Mouse (Mus musculus) small intestine, adult 2 months (tissue): ENCODE data around the gene Mettl9. TPM values are rescaled to one million over a fixed set of nuclear protein-coding genes. Genes with fewer than 3 reads are reported as not detected.
"Not testable (repeated sequence)": the region's sequence is repeated elsewhere in the genome, so short reads cannot be mapped to it uniquely, and the experiment has no call there.

Source experiments
- H3K27ac ChIP-seq: fragments of 200-500 bp; 2 replicates; pipeline ENCODE4 v1.5.1; 2012; ENCODE audit warnings: low read depth, low read length, control low read depth, inconsistent platforms; ENCODE audit not compliant: insufficient read depth
- H3K27me3 ChIP-seq: fragments of 200-500 bp; 2 replicates; pipeline ENCODE4 v1.6.1; 2012; ENCODE audit warnings: mild to moderate bottlenecking, moderate library complexity, low read length, inconsistent platforms; ENCODE audit not compliant: control insufficient read depth, insufficient read depth
- H3K36me3 ChIP-seq: fragments of 200-500 bp; 2 replicates; pipeline ENCODE4 v1.6.1; 2012; ENCODE audit warnings: mild to moderate bottlenecking, low read length, control low read depth, inconsistent platforms; ENCODE audit not compliant: control insufficient read depth, insufficient read depth
- H3K4me1 ChIP-seq: fragments of 200-500 bp; 2 replicates; pipeline ENCODE4 v1.6.1; 2012; ENCODE audit warnings: low read length, inconsistent platforms, mixed read lengths; ENCODE audit not compliant: control insufficient read depth, insufficient read depth, insufficient read length
- H3K4me3 ChIP-seq: fragments of 200-500 bp; 2 replicates; pipeline ENCODE4 v1.5.1; 2012; ENCODE audit warnings: low read depth, mild to moderate bottlenecking, control low read depth, inconsistent platforms, low read length, moderate library complexity
- CTCF ChIP-seq: fragments of 200-500 bp; IDR thresholded peaks from 2 replicates; pipeline ENCODE4 v1.5.1; 2012; ENCODE audit warnings: low read depth, mild to moderate bottlenecking, control low read depth, inconsistent platforms, low read length, moderate library complexity, mixed read lengths; ENCODE audit not compliant: insufficient replicate concordance, insufficient read length; ENCODE audit errors: extremely low read depth
- POLR2A ChIP-seq: fragments of 200-500 bp; IDR thresholded peaks from 2 replicates; pipeline ENCODE4 v1.6.1; 2012; ENCODE audit warnings: low read depth, mild to moderate bottlenecking, control low read depth, inconsistent platforms, low read length, moderate library complexity
- WGBS: fragments of 180-500 bp; shearing (Covaris S2); methylation state at CpG from one replicate; pipeline ENCODE4 v1.1.7; 2018; 5-methylcytosine and 5-hydroxymethylcytosine counted together
- polyA plus RNA-seq: library from polyadenylated mRNA; depleted of rRNA; stranded (reverse); fragments of >200 nt; gene quantifications from 2 replicates; pipeline ENCODE4 v1.2.3, GENCODE M21; 2012

The Mettl9 gene
- polyA plus RNA-seq, 1 experiment: 22.6 TPM

DNA sequence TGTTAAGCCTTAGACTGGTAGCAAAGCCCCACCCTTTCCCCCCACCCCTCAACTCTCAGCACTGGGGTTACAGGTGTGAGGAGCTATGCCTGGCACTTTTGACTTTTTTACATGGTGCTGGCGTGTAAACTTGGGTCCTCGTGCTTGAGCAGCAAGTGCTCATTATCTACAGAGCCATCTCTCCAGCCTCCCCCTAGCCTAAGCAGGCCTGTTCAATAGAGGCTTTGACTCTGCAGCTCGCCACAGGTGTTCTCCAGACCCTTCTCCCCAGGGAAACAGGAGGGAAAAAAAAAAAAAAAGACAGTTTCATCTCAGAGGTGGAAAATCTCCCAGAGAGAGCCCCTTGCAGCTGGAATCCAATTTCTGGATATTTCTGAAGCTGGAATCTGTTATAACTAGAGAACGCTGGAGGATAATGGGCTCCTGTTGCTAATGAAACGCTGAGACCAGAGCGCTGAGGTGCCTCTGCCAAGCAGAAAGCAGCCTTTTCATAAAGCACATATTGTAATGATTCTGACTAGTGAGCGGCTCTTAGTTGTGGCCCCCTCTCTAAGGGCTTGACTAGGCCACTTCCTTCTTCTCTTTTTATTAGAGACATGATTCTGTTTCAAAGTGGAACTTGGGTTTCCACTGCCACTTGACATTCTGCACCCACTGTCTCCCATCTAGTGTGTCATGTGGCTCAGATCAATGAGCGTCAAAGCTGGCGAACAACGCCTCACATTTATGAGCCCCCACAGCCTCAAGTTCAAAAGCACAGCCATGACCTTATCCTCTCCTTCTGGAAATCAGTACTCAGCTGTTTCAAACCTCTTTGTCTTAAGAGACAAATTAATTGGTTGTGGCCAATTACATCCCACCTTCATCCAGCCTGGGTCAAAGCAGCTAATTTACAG is 22.2 kb upstream of the Mettl9 start:
- Histone ChIP-seq H3K4me3 (no peak overlapping the region), H3K27me3 (no peaks in the 10 kb centered on the region; the same call in 1 of the 2 replicates), H3K27ac (no peak overlapping the region), H3K4me1 (no peaks in the 10 kb centered on the region), H3K36me3 (no peaks in the 10 kb centered on the region)
- WGBS: 81% methylated on average over 10 of the region's 10 CpGs
- TF ChIP-seq CTCF (no peak), POLR2A (no peak)

DNA sequence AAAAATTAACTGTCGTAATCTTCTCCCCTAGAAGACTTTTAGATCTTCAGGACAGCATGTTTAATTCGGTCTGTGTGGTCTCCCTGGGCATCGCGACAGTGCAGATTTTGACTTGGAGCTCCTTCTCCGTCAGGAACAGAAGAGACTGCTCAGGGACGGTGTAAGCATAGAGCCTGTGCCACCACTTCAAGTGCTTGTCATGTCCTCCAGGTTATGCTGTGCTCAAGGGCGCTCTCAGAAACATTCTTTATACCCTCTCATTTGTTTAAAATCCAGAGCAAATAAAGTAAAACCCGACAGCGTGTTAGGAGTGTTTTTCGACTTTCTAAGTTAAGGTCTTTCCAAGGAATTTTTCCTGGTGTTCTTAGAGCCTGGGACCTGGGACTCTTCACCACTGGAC is 19.8 kb upstream of the Mettl9 start:
- Histone ChIP-seq H3K27ac (no peak overlapping the region), H3K4me3 (no peak overlapping the region), H3K27me3 (no peaks in the 10 kb centered on the region; the same call in 1 of the 2 replicates), H3K36me3 (no peaks in the 10 kb centered on the region), H3K4me1 (no peaks in the 10 kb centered on the region)
- TF ChIP-seq POLR2A (no peak), CTCF (no peak)
- 86% methylated on average over 10 of the region's 10 CpGs for WGBS

DNA sequence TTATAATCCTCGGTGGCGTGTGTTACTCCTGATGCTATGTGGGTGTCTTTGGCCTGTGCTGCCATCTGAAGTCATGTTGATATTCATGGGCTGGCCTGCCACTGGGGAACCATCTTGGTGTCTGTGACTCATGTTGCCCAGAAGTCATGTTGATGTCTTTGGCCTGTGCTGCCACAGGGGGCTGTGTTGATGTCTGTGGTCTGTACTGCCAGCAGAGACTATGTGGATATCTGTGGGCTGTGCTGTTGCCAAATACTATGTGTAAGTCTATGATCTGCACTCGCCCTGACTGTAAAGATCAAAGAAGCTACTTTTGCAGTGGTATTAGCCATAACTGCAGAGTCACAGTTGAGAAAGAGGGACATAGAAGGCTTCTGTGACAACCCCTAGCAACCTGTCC is 15.5 kb upstream of the Mettl9 start:
- H3K36me3 ChIP-seq: no peaks in the 10 kb centered on the region
- no peaks in the 10 kb centered on the region for H3K4me1 ChIP-seq
- no peak for TF ChIP-seq CTCF
- TF ChIP-seq POLR2A: no peak
- no peak overlapping the region for H3K27ac ChIP-seq
- H3K27me3 ChIP-seq: no peaks in the 10 kb centered on the region
- 85% methylated on average over 3 of the region's 3 CpGs for WGBS
- H3K4me3 ChIP-seq: no peak overlapping the region

DNA sequence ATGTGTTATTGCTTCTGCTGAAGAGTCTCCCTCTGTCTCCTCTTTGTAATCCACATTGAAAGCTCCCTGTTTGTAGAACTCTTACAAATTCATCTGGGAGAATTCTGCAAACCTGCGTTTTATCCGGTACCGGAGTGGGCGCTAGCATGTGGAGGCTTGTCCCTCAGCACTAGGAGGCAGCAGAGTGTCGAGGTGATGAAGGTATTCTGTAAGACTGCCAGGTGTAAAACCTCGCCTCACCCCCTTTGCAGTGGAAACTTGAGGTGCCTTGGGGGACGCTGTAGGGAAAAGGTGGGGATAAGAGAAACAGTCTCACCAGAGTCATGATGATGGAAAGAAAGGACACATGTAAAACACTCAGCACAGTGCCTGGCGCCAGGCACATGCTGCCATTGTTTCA is 14.0 kb upstream of the Mettl9 start:
- WGBS: 30% methylated on average over 8 of the region's 8 CpGs
- Histone ChIP-seq H3K27me3 (0 out of 2 replicates have a peak, but pooled peaks cover 3% of the 10 kb centered on the region), H3K27ac (no peak overlapping the region), H3K4me3 (no peak overlapping the region), H3K4me1 (no peaks in the 10 kb centered on the region), H3K36me3 (no peaks in the 10 kb centered on the region)
- no peak for TF ChIP-seq POLR2A
- TF ChIP-seq CTCF: peak; percentile 57; the same call in 1 of the 2 replicates

DNA sequence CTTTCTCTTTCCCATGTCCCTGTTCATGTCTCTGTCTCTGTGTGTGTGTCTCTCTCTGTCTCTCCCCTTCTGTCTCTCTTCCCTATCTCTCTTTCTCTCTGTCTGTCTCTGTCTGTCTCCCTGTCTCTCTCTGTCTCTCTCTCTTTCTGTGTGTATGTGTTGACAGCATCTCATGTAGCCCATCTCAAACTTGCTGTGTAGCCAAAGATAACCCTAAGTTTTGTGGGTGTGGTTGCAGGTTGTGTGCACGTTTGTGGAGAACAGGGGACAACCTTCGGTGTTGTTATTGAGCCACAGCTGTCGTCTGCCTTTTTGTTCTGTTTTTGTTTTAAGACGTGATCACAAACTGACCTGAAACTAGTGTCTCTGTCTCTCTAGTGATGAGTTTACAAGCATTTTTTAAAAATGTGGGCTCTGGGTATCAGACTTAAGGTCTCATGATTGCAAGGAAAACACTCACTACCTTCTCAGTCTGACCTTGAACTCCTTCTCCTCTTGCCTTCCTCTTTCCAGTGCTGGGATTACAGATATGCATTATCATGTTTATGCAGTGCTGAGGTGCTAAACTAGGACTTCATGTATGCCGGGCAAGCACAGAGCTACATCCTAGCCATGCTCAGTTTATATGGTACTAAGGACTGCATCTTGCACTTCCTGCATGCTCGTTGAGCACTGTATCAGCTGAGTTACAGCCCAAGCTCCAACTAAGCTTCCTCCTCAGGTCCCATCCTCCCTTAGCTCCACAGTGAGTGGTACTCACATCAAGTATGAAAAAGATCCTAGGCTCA is 8.8 kb upstream of the Mettl9 start:
- H3K27ac ChIP-seq: no peak overlapping the region
- no peaks in the 10 kb centered on the region for H3K4me1 ChIP-seq
- TF ChIP-seq CTCF: no peak
- no peak for TF ChIP-seq POLR2A
- no peaks in the 10 kb centered on the region for H3K36me3 ChIP-seq
- 0 out of 2 replicates have a peak, but pooled peaks cover 3% of the 10 kb centered on the region for H3K27me3 ChIP-seq
- no peak overlapping the region for H3K4me3 ChIP-seq
- 62% methylated on average over 6 of the region's 6 CpGs for WGBS

DNA sequence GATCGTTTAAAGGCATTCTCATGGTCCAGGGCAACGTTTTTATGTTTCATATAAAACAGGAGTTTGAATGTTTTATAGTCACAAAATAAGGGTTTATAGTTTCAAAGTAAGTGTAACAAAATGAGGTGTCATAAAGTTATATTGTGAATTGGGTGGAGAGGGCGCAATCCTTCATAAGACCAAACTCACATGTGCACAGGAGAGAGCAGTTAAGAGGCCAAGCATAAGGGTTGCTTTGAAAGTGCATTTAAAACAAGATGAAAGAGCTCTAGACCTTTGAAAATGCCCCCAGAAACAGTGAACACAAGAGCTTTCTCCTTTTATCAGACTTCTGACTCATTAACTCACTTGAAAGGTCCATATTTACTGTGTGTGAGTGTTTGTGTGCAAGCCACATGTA is 7.9 kb upstream of the Mettl9 start:
- WGBS: 34% methylated on average over 3 of the region's 3 CpGs
- Histone ChIP-seq H3K27ac (no peak overlapping the region), H3K4me1 (no peaks in the 10 kb centered on the region), H3K27me3 (0 out of 2 replicates have a peak, but pooled peaks cover 3% of the 10 kb centered on the region), H3K36me3 (no peaks in the 10 kb centered on the region), H3K4me3 (no peak overlapping the region)
- TF ChIP-seq POLR2A (no peak), CTCF (no peak)

DNA sequence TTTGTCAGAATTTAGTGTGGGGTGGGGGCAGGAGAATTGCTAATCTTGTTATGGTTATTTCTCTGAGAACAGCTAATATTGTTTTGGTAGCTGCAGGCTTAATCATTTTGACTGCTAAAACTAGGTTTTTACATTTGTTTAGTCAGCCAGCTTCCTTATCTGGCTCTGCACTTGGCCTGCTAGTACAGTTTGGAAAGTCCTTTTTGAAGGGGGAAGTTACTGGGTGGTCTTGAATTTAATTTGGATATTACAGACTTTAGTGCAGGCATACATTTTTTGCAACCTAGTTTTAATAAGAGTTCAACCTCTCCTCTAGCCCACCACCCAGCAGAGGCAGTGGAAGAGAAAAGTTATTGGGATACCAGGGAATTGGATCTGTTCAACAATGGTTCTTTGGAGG is 4.3 kb upstream of the Mettl9 start:
- not testable (repeated sequence) for H3K36me3 ChIP-seq, H3K27ac ChIP-seq, H3K4me1 ChIP-seq, H3K27me3 ChIP-seq, H3K4me3 ChIP-seq
